ENCODE assay signal across 21 mouse cellular contexts in genomic region chr16:72735175-72735574, GRCm38 (mm10).
DNase-seq lines count a peak whose midpoint lies in the region; ATAC-seq and TF ChIP-seq lines count a peak whose summit lies in the region.
"Had no signal": no experiment of that assay in that cellular context is flagged by ENCODE, and none has a peak within 500 bp of the region (broad histone marks: within the 10 kb centered on the region; RNA-seq: fewer than 3 reads in every experiment).

No protein-coding gene starts in this region.

- 0 out of 2 replicates have a peak, but pooled peaks have one; percentile 53 for ATAC-seq in intestine, embryonic 14.5 days (replicated peaks; ENCODE audit: low FRiP score, low TSS enrichment, low read depth)
- ATAC-seq in intestine, postnatal 0 days = no peak
- ATAC-seq in midbrain, embryonic 14.5 days (ENCODE audit: low FRiP score, low TSS enrichment) = no peak
- ATAC-seq in midbrain, embryonic 15.5 days (replicated peaks) = no peak
- ATAC-seq: CD4-positive, CD25-positive, alpha-beta regulatory T cell, adult 4 months; forebrain, embryonic 13.5 days; liver, postnatal 0 days had no signal

- H3K9ac ChIP-seq in intestine, embryonic 14.5 days (ENCODE audit: low read length) = no peak overlapping the region
- H3K9ac ChIP-seq in intestine, postnatal 0 days (ENCODE audit: low read depth, low read length) = no peak overlapping the region
- no peak overlapping the region for H3K9ac ChIP-seq in midbrain, embryonic 14.5 days (replicated peaks; ENCODE audit: low read length)
- H3K9ac ChIP-seq in midbrain, embryonic 15.5 days = no peak overlapping the region
- H3K9ac ChIP-seq: forebrain, embryonic 13.5 days; hindbrain, embryonic 13.5 days; kidney, embryonic 15.5 days; liver, postnatal 0 days; neural tube, embryonic 15.5 days had no signal

- no peaks in the 10 kb centered on the region for H3K36me3 ChIP-seq in intestine, embryonic 14.5 days (ENCODE audit: control insufficient read depth, insufficient read depth, low read length)
- no peaks in the 10 kb centered on the region for H3K36me3 ChIP-seq in intestine, postnatal 0 days (ENCODE audit: control insufficient read depth, insufficient read depth)
- no peaks in the 10 kb centered on the region for H3K36me3 ChIP-seq in midbrain, embryonic 14.5 days (ENCODE audit: control insufficient read depth, insufficient read depth, low read length)
- no peaks in the 10 kb centered on the region for H3K36me3 ChIP-seq in midbrain, embryonic 15.5 days (replicated peaks)
- H3K36me3 ChIP-seq: hindbrain, embryonic 13.5 days; kidney, embryonic 15.5 days; limb, embryonic 10.5 days; midbrain, embryonic 10.5 days; neural tube, embryonic 15.5 days had no signal

- WGBS in intestine, embryonic 14.5 days = 24% methylated on average over 11 of the region's 11 CpGs
- 39% methylated on average over 11 of the region's 11 CpGs for WGBS in intestine, postnatal 0 days
- WGBS in midbrain, embryonic 14.5 days = 72% methylated on average over 11 of the region's 11 CpGs
- 77% methylated on average over 11 of the region's 11 CpGs for WGBS in midbrain, embryonic 15.5 days

- H3K27ac ChIP-seq in intestine, embryonic 14.5 days (ENCODE audit: low read depth) = no peak overlapping the region
- H3K27ac ChIP-seq in intestine, postnatal 0 days (ENCODE audit: low read depth, low read length) = no peak overlapping the region
- no peak overlapping the region for H3K27ac ChIP-seq in midbrain, embryonic 14.5 days (replicated peaks; ENCODE audit: low read depth, low read length)
- no peak overlapping the region for H3K27ac ChIP-seq in midbrain, embryonic 15.5 days
- H3K27ac ChIP-seq in layer of hippocampus, adult 2 months = no peak overlapping the region
- H3K27ac ChIP-seq: forebrain, embryonic 13.5 days; gastrocnemius, adult 2 months; hindbrain, embryonic 13.5 days; kidney, embryonic 15.5 days; limb, embryonic 10.5 days; midbrain, embryonic 10.5 days; neural tube, embryonic 15.5 days had no signal

- no peaks in the 10 kb centered on the region for H3K9me3 ChIP-seq in intestine, embryonic 14.5 days (ENCODE audit: control insufficient read depth, low read length)
- no peaks in the 10 kb centered on the region for H3K9me3 ChIP-seq in intestine, postnatal 0 days (ENCODE audit: control insufficient read depth)
- no peaks in the 10 kb centered on the region for H3K9me3 ChIP-seq in midbrain, embryonic 14.5 days (ENCODE audit: control insufficient read depth, low read length)
- H3K9me3 ChIP-seq in midbrain, embryonic 15.5 days = no peaks in the 10 kb centered on the region
- H3K9me3 ChIP-seq: forebrain, embryonic 13.5 days; hindbrain, embryonic 13.5 days; kidney, embryonic 15.5 days; limb, embryonic 10.5 days; midbrain, embryonic 10.5 days; neural tube, embryonic 15.5 days had no signal

- no peak for TF ChIP-seq CTCF in intestine, postnatal 0 days (IDR thresholded peaks at IDR 0.05; ENCODE audit: low read depth)
- no peak for TF ChIP-seq CTCF in layer of hippocampus, adult 2 months (conservative IDR thresholded peaks at IDR 0.05)

- H3K4me2 ChIP-seq in intestine, embryonic 14.5 days (ENCODE audit: low read length) = no peak overlapping the region
- H3K4me2 ChIP-seq in intestine, postnatal 0 days (replicated peaks; ENCODE audit: low read depth) = no peak overlapping the region
- no peak overlapping the region for H3K4me2 ChIP-seq in midbrain, embryonic 14.5 days (ENCODE audit: low read length)
- H3K4me2 ChIP-seq in midbrain, embryonic 15.5 days = no peak overlapping the region
- H3K4me2 ChIP-seq: forebrain, embryonic 13.5 days; hindbrain, embryonic 13.5 days; kidney, embryonic 15.5 days; neural tube, embryonic 15.5 days had no signal

- no peak overlapping the region for H3K4me3 ChIP-seq in intestine, embryonic 14.5 days (ENCODE audit: low read depth, low read length)
- H3K4me3 ChIP-seq in intestine, postnatal 0 days (ENCODE audit: low read depth, low read length) = no peak overlapping the region
- H3K4me3 ChIP-seq in midbrain, embryonic 14.5 days (replicated peaks; ENCODE audit: low read depth, low read length) = no peak overlapping the region
- no peak overlapping the region for H3K4me3 ChIP-seq in midbrain, embryonic 15.5 days
- H3K4me3 ChIP-seq in layer of hippocampus, adult 2 months = no peak overlapping the region
- H3K4me3 ChIP-seq: forebrain, embryonic 13.5 days; gastrocnemius, adult 2 months; hindbrain, embryonic 13.5 days; kidney, embryonic 15.5 days; limb, embryonic 10.5 days; midbrain, embryonic 10.5 days; neural tube, embryonic 15.5 days had no signal

- H3K27me3 ChIP-seq in intestine, embryonic 14.5 days (replicated peaks; ENCODE audit: control insufficient read depth, insufficient read depth, low read length) = no peaks in the 10 kb centered on the region
- no peaks in the 10 kb centered on the region for H3K27me3 ChIP-seq in intestine, postnatal 0 days (replicated peaks; ENCODE audit: control insufficient read depth, insufficient read depth, low read length)
- H3K27me3 ChIP-seq in midbrain, embryonic 14.5 days (ENCODE audit: control insufficient read depth, insufficient read depth, low read length) = no peaks in the 10 kb centered on the region
- no peaks in the 10 kb centered on the region for H3K27me3 ChIP-seq in midbrain, embryonic 15.5 days (replicated peaks)
- H3K27me3 ChIP-seq: forebrain, embryonic 13.5 days; hindbrain, embryonic 13.5 days; kidney, embryonic 15.5 days; neural tube, embryonic 15.5 days had no signal

- H3K4me1 ChIP-seq in intestine, embryonic 14.5 days (replicated peaks; ENCODE audit: control insufficient read depth, insufficient read depth, low read length) = peaks cover 21% of the 10 kb centered on the region
- H3K4me1 ChIP-seq in intestine, postnatal 0 days (replicated peaks; ENCODE audit: control insufficient read depth, insufficient read depth, low read length) = 0 out of 2 replicates have a peak, but pooled peaks cover 3% of the 10 kb centered on the region
- H3K4me1 ChIP-seq in midbrain, embryonic 14.5 days (ENCODE audit: control insufficient read depth, insufficient read depth, low read length) = 0 out of 2 replicates have a peak, but pooled peaks cover 9% of the 10 kb centered on the region
- H3K4me1 ChIP-seq in midbrain, embryonic 15.5 days = peaks cover 4% of the 10 kb centered on the region; the same call in 1 of the 2 replicates
- H3K4me1 ChIP-seq: midbrain, embryonic 10.5 days had no signal

- DNase-seq in intestine, embryonic 14.5 days (ENCODE audit: low spot score) = no peak
- DNase-seq in midbrain, embryonic 14.5 days = peak; percentile 18
- DNase-seq in lung, postnatal 14 days = peak; percentile 28
- no peak for DNase-seq in layer of hippocampus, adult 2 months (ENCODE audit: low spot score in 2 of 2)
- no peak for DNase-seq in right cerebral cortex, postnatal 10 days (ENCODE audit: low spot score in 2 of 2)
- DNase-seq: adrenal gland, postnatal 25 days; cerebellum, adult 8-10 months; gastrocnemius, adult 2 months; heart, postnatal 36 days; liver; liver, postnatal 0 days; right cerebral cortex, adult 18-20 months had no signal

Comparison
In these comparisons a context has a peak if more than half of its experiments do, and no peak if none do; other contexts are left out.
1. DNase-seq: peak in midbrain, embryonic 14.5 days (single experiment) and lung, postnatal 14 days (single experiment); none in intestine, embryonic 14.5 days (single experiment), layer of hippocampus, adult 2 months (0 of 2) and right cerebral cortex, postnatal 10 days (0 of 2).